Mouse (Mus musculus) testis, adult 2 months (tissue): Measurements from ENCODE around the gene Rims1. TPM values are rescaled to one million over a fixed set of nuclear protein-coding genes. Genes with fewer than 3 reads are reported as not detected.

Source experiments
- H3K27ac ChIP-seq: fragments of 200-500 bp; 2 replicates; pipeline ENCODE4 v1.5.1; 2012; ENCODE audit warnings: low read depth, low read length; ENCODE audit not compliant: control insufficient read depth, insufficient read depth
- H3K27me3 ChIP-seq: fragments of 200-500 bp; 2 replicates; pipeline ENCODE4 v1.6.1; 2012; ENCODE audit warnings: mild to moderate bottlenecking, low read length, moderate library complexity; ENCODE audit not compliant: control insufficient read depth, insufficient read depth
- H3K36me3 ChIP-seq: fragments of 200-500 bp; 2 replicates; pipeline ENCODE4 v1.6.1; 2012; ENCODE audit warnings: mild to moderate bottlenecking, low read length; ENCODE audit not compliant: control insufficient read depth, insufficient read depth
- H3K4me1 ChIP-seq: fragments of 200-500 bp; 2 replicates; pipeline ENCODE4 v1.6.1; 2012; ENCODE audit warnings: low read length; ENCODE audit not compliant: control insufficient read depth, insufficient read depth
- H3K4me3 ChIP-seq: fragments of 200-500 bp; 2 replicates; pipeline ENCODE4 v1.5.1; 2012; ENCODE audit warnings: low read depth, mild to moderate bottlenecking, low read length, moderate library complexity, mixed read lengths; ENCODE audit not compliant: control insufficient read depth
- CTCF ChIP-seq: fragments of 200-500 bp; IDR thresholded peaks from 2 replicates; pipeline ENCODE4 v1.5.1; 2012; ENCODE audit warnings: low read depth, mild to moderate bottlenecking, inconsistent platforms, low read length, moderate library complexity; ENCODE audit not compliant: control insufficient read depth, insufficient read depth, insufficient replicate concordance
- POLR2A ChIP-seq: fragments of 200-500 bp; IDR thresholded peaks from 2 replicates; pipeline ENCODE4 v1.6.1; 2012; ENCODE audit warnings: low read depth, mild to moderate bottlenecking, inconsistent platforms, low read length, moderate library complexity; ENCODE audit not compliant: control insufficient read depth
- polyA plus RNA-seq: library from polyadenylated mRNA; depleted of rRNA; stranded (reverse); fragments of >200 nt; gene quantifications from 2 replicates; pipeline ENCODE4 v1.2.3, GENCODE M21; 2012

The Rims1 gene
- polyA plus RNA-seq, 1 experiment, result 0.30 TPM

DNA sequence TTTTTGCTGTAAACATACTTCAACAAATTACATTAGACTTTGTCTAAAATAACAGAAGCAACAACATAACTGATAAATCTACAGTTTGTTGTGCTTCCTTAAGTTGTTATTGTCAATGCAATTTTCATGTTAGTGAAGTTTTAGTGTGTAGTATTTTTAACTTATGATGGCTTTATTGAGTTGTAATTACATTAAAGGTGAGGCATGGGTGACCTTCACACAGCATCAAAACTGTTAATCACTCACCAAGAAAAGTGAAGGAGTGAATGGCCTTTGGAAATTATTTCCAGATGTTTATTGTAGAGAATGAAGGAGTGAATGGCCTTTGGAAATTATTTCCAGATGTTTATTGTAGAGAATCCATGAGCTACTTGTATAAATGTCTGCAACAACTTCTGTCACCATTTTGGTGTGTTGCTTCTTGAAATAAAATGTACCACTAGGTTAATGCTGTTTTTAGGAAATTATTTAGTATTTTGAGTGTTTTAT is 556.9 kb downstream of the Rims1 start:
- Histone ChIP-seq H3K4me1 (no peaks in the 10 kb centered on the region), H3K27me3 (no peaks in the 10 kb centered on the region), H3K27ac (no peak overlapping the region), H3K4me3 (no peak overlapping the region), H3K36me3 (no peaks in the 10 kb centered on the region)
- TF ChIP-seq CTCF (no peak), POLR2A (no peak)

DNA sequence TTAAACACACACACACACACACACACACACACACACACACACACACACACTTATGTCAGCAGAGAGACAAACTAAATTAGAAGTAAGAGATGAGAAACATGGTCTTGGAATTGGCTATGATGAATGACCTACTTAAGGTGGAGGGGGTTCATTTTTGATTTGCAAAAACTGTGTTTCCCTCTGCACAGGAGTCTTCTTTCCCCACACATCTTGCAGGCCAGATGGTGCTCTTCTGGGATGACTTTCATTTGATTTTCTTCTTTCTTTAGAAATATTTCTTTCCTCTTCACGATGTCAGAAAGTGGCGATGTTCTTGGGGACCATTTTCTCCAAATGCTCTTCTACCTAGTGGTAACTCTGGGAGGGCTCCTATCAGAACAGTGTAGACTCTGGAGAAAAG is 560.0 kb downstream of the Rims1 start:
- no peak overlapping the region for H3K27ac ChIP-seq
- H3K4me1 ChIP-seq, result no peaks in the 10 kb centered on the region
- no peak overlapping the region for H3K4me3 ChIP-seq
- no peaks in the 10 kb centered on the region for H3K36me3 ChIP-seq
- no peak for TF ChIP-seq POLR2A
- no peak for TF ChIP-seq CTCF
- no peaks in the 10 kb centered on the region for H3K27me3 ChIP-seq
